ENCODE assay signal across 8 mouse cellular contexts in the genomic region with DNA sequence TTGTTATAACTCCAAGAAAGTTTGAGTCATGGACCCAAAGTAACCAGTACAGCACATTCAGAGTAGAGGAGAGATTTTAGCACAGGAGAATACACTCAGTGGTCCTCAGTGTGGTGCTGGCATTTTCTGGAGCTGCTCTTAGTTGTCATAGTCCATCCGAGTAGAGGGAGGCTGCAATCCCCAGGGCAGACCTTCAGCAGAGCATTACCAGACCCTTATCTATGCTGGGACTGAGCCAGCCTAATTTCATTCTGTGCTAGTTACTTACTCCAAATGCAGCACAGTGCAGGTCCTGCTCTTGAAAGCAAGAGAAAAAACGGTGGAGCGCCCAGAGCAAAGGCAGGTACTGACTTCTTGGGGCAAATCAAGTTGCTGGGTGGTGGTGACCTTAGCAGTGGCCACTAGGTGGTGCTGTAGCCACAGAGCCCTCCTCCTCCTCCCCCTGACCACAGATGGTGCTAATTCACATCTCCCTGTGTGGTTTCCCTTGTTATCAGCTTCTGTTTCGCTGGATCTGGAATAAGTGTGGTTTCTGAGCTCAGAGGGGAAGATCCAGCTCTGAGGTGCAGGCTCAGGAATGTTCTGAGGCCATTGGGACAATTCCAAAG. TPM values are rescaled to one million over a fixed set of nuclear protein-coding genes. Genes with fewer than 3 reads are reported as not detected.
A peak's percentile ranks its signal among the peaks of the same experiment; 100 is the strongest.
DNase-seq lines count a peak whose midpoint lies in the region; ATAC-seq lines count a peak whose summit lies in the region.

No protein-coding gene starts in this region.

- H3K4me1 ChIP-seq in heart, embryonic 12.5 days (replicated peaks): peaks cover 37% of the 10 kb centered on the region
- no peaks in the 10 kb centered on the region for H3K4me1 ChIP-seq in hindbrain, embryonic 16.5 days (ENCODE audit: control insufficient read depth, insufficient read depth, low read depth, low read length)

- no peaks in the 10 kb centered on the region for H3K9me3 ChIP-seq in heart, embryonic 12.5 days (replicated peaks)
- no peaks in the 10 kb centered on the region for H3K9me3 ChIP-seq in hindbrain, embryonic 16.5 days (ENCODE audit: control insufficient read depth, low read length)

- WGBS in heart, embryonic 12.5 days: 28% methylated on average over 4 of the region's 4 CpGs
- WGBS in hindbrain, embryonic 16.5 days: 57% methylated on average over 4 of the region's 4 CpGs

- H3K9ac ChIP-seq in heart, embryonic 12.5 days: no peak overlapping the region
- H3K9ac ChIP-seq in hindbrain, embryonic 16.5 days (ENCODE audit: low read depth, low read length): no peak overlapping the region

- no peak overlapping the region for H3K27ac ChIP-seq in heart, embryonic 12.5 days (ENCODE audit: poor library complexity, severe bottlenecking)
- no peak overlapping the region for H3K27ac ChIP-seq in hindbrain, embryonic 16.5 days (ENCODE audit: low read depth, low read length)

- H3K4me3 ChIP-seq in heart, embryonic 12.5 days: no peak overlapping the region
- no peak overlapping the region for H3K4me3 ChIP-seq in hindbrain, embryonic 16.5 days (ENCODE audit: low read length)

- peak; percentile 94 for DNase-seq in heart, adult 11 months
- peak; percentile 80 for DNase-seq in cerebellum, adult 9-11 months
- peak; percentile 40 to 51 for DNase-seq in frontal cortex, postnatal 14 days (ENCODE audit: low spot score in 2 of 2)
- peak; percentile 49 to 57 for DNase-seq in left cerebral cortex, adult 8-10 months (ENCODE audit: low spot score in 2 of 2)
- DNase-seq in right cerebral cortex, postnatal 4 days: peak; percentile 61

- no peak for ATAC-seq in heart, embryonic 12.5 days (ENCODE audit: insufficient number of reproducible peaks, low FRiP score)
- ATAC-seq in hindbrain, embryonic 16.5 days: peak; percentile 82
- ATAC-seq in megakaryocyte-erythroid progenitor cell, adult 5-6 weeks (replicated peaks; ENCODE audit: low FRiP score, low TSS enrichment, poor library complexity, severe bottlenecking): peak; percentile 97

- no peaks in the 10 kb centered on the region for H3K27me3 ChIP-seq in heart, embryonic 12.5 days (replicated peaks)
- H3K27me3 ChIP-seq in hindbrain, embryonic 16.5 days (replicated peaks; ENCODE audit: control insufficient read depth, insufficient read depth, low read length): no peaks in the 10 kb centered on the region

- no peak overlapping the region for H3K4me2 ChIP-seq in heart, embryonic 12.5 days
- H3K4me2 ChIP-seq in hindbrain, embryonic 16.5 days (ENCODE audit: low read length): no peak overlapping the region

- peaks cover 29% of the 10 kb centered on the region for H3K36me3 ChIP-seq in heart, embryonic 12.5 days
- H3K36me3 ChIP-seq in hindbrain, embryonic 16.5 days (ENCODE audit: control insufficient read depth, insufficient read depth, low read length): peaks cover 16% of the 10 kb centered on the region

RNA-seq across cellular contexts. Expression of a gene that starts 20.2 kb away (rescaled TPM):
- 30.0 and 33.7 TPM in 2 replicates for polyA plus RNA-seq in heart, embryonic 12.5 days (2016; fragmentation: Nextera tagmentation; extraction: Ambion mirVana)
- polyA plus RNA-seq in hindbrain, embryonic 16.5 days (2015; fragmentation: Nextera tagmentation; extraction: Ambion mirVana): 60.7 and 66.7 TPM in 2 replicates
- 10 to 100 TPM; 89.8 to 97.2 (median 91.2) TPM for total RNA-seq in left cerebral cortex, adult 8-10 months (2022)
- total RNA-seq in megakaryocyte-erythroid progenitor cell, adult 5-6 weeks (2014; fragmentation: Nextera tagmentation): 13.2 and 20.9 TPM in 2 replicates
- 6.3 and 13.6 TPM in 2 replicates for total RNA-seq in megakaryocyte-erythroid progenitor cell, adult 5-6 weeks (2017)

RNA-seq across cellular contexts. Expression of a gene that starts 22.5 kb away (rescaled TPM):
- polyA plus RNA-seq in heart, embryonic 12.5 days (2016; fragmentation: Nextera tagmentation; extraction: Ambion mirVana): 19.4 and 20.8 TPM in 2 replicates
- 8.7 and 16.9 TPM in 2 replicates for polyA plus RNA-seq in hindbrain, embryonic 16.5 days (2015; fragmentation: Nextera tagmentation; extraction: Ambion mirVana)
- 10 to 100 TPM; 59.8 to 63.5 (median 62.6) TPM for total RNA-seq in left cerebral cortex, adult 8-10 months (2022)
- 12.5 and 13.2 TPM in 2 replicates for total RNA-seq in megakaryocyte-erythroid progenitor cell, adult 5-6 weeks (2014; fragmentation: Nextera tagmentation)
- 1.8 and 3.2 TPM in 2 replicates for total RNA-seq in megakaryocyte-erythroid progenitor cell, adult 5-6 weeks (2017)

Comparison
In these comparisons a context has a peak if more than half of its experiments do, and no peak if none do; other contexts are left out.
1. RNA of a gene that starts 20.2 kb away (total RNA-seq): 89.8 to 97.2 TPM in left cerebral cortex, adult 8-10 months; 6.3 to 20.9 TPM in megakaryocyte-erythroid progenitor cell, adult 5-6 weeks; every median in the first group is over 4 times any median in the second.
2. RNA of a gene that starts 22.5 kb away (total RNA-seq): 59.8 to 63.5 TPM in left cerebral cortex, adult 8-10 months; 1.8 to 13.2 TPM in megakaryocyte-erythroid progenitor cell, adult 5-6 weeks; every median in the first group is over 4 times any median in the second.
3. Peak in every context shown above with its lines, with median percentiles within 50 percentile points of each other: DNase-seq.